Comparison of ENCODE assay signal across 13 mouse cellular contexts in genomic region chr11:63233172-63233966, GRCm38 (mm10).
A peak's percentile ranks its signal among the peaks of the same experiment; 100 is the strongest.
DNase-seq lines count a peak whose midpoint lies in the region; ATAC-seq and TF ChIP-seq lines count a peak whose summit lies in the region.
"Had no signal": no experiment of that assay in that cellular context is flagged by ENCODE, and none has a peak within 500 bp of the region (broad histone marks: within the 10 kb centered on the region; RNA-seq: fewer than 3 reads in every experiment).

No protein-coding gene starts in this region.

- in situ Hi-C loops in CH12.LX (cut with MboI; ENCODE audit: low pct_ligation_motif_present, low pct_unique_long_range_greater_than_20kb, low sequenced_read_pairs) = no loop called here

- dilution Hi-C loops in CH12.LX (cut with MboI; ENCODE audit: extremely low pct_ligation_motif_present, extremely low pct_unique_long_range_greater_than_20kb, low sequenced_read_pairs) = no loop called here

- H3K27ac ChIP-seq in forebrain, postnatal 0 days (ENCODE audit: low read depth, low read length) = no peak overlapping the region
- H3K27ac ChIP-seq in forebrain, embryonic 15.5 days (replicated peaks) = no peak overlapping the region
- H3K27ac ChIP-seq in liver, embryonic 14.5 days = no peak overlapping the region
- H3K27ac ChIP-seq in liver, embryonic 12.5 days = no peak overlapping the region
- H3K27ac ChIP-seq in CH12.LX (ENCODE audit: insufficient read depth, low read depth) = no peak overlapping the region
- H3K27ac ChIP-seq: stomach, embryonic 15.5 days had no signal

- no peak for TF ChIP-seq EP300 in liver, embryonic 14.5 days (IDR thresholded peaks at IDR 0.05; ENCODE audit: low read depth)
- TF ChIP-seq EP300 in CH12.LX (IDR thresholded peaks at IDR 0.05; ENCODE audit: low read length) = no peak

- no peaks in the 10 kb centered on the region for H3K36me3 ChIP-seq in forebrain, postnatal 0 days (ENCODE audit: insufficient read depth)
- no peaks in the 10 kb centered on the region for H3K36me3 ChIP-seq in forebrain, embryonic 15.5 days
- H3K36me3 ChIP-seq in liver, embryonic 14.5 days (replicated peaks; ENCODE audit: control insufficient read depth, insufficient read depth, low read depth) = no peaks in the 10 kb centered on the region
- no peaks in the 10 kb centered on the region for H3K36me3 ChIP-seq in liver, embryonic 12.5 days
- no peaks in the 10 kb centered on the region for H3K36me3 ChIP-seq in CH12.LX (replicated peaks in 1 of 2; ENCODE audit: control insufficient read depth in 1 of 2, insufficient read depth in 1 of 2, low read length in 1 of 2)
- H3K36me3 ChIP-seq: stomach, embryonic 15.5 days had no signal

- peak; percentile 61 for DNase-seq in forebrain, postnatal 0 days
- no peak for DNase-seq in liver, embryonic 14.5 days (ENCODE audit: low read depth in 3 of 3, low spot score in 3 of 3)
- DNase-seq in CH12.LX (ENCODE audit: extremely low read depth) = peak; percentile 48
- peak; percentile 28 for DNase-seq in brain, adult 2 months (ENCODE audit: low read depth, low spot score)
- DNase-seq in right cerebral cortex, adult 2 months (ENCODE audit: low spot score in 2 of 2) = no peak
- DNase-seq in gastrocnemius, adult 18-20 months (ENCODE audit: low spot score) = no peak
- DNase-seq: heart, postnatal 4 days; right cerebral cortex, postnatal 4 days had no signal

- ATAC-seq in forebrain, postnatal 0 days = peak; percentile 51; the same call in 1 of the 2 replicates
- ATAC-seq in forebrain, embryonic 15.5 days (replicated peaks) = no peak
- ATAC-seq in liver, embryonic 14.5 days (ENCODE audit: insufficient read depth) = no peak
- no peak for ATAC-seq in liver, embryonic 12.5 days
- ATAC-seq: activated CD4-positive, CD25-positive, alpha-beta regulatory T cell, adult 4 months; midbrain, embryonic 16.5 days had no signal

- H3K9ac ChIP-seq in forebrain, postnatal 0 days = no peak overlapping the region
- no peak overlapping the region for H3K9ac ChIP-seq in forebrain, embryonic 15.5 days (replicated peaks)
- no peak overlapping the region for H3K9ac ChIP-seq in liver, embryonic 14.5 days (replicated peaks)
- no peak overlapping the region for H3K9ac ChIP-seq in liver, embryonic 12.5 days
- no peak overlapping the region for H3K9ac ChIP-seq in CH12.LX (ENCODE audit: insufficient read depth, low read depth)
- H3K9ac ChIP-seq: stomach, embryonic 15.5 days had no signal

- no peaks in the 10 kb centered on the region for H3K79me2 ChIP-seq in CH12.LX (replicated peaks; ENCODE audit: control insufficient read depth, extremely low read depth, insufficient read depth, poor library complexity, severe bottlenecking)

- TF ChIP-seq RAD21 in CH12.LX (IDR thresholded peaks at IDR 0.05; ENCODE audit: low read depth, low read length) = peak; percentile 8

- no peaks in the 10 kb centered on the region for H3K27me3 ChIP-seq in forebrain, postnatal 0 days (ENCODE audit: insufficient read depth, low read length)
- no peaks in the 10 kb centered on the region for H3K27me3 ChIP-seq in forebrain, embryonic 15.5 days
- no peaks in the 10 kb centered on the region for H3K27me3 ChIP-seq in liver, embryonic 14.5 days (ENCODE audit: control insufficient read depth, insufficient read depth, low read length)
- H3K27me3 ChIP-seq in liver, embryonic 12.5 days (replicated peaks) = no peaks in the 10 kb centered on the region
- no peaks in the 10 kb centered on the region for H3K27me3 ChIP-seq in CH12.LX (replicated peaks)
- H3K27me3 ChIP-seq: stomach, embryonic 15.5 days had no signal

- no peak for TF ChIP-seq POLR2A in CH12.LX (IDR thresholded peaks at IDR 0.05; ENCODE audit: low read depth, low read length)

- peak; percentile 66 for TF ChIP-seq CTCF in forebrain, postnatal 0 days (IDR thresholded peaks at IDR 0.05; ENCODE audit: low read depth)
- peak; percentile 55 for TF ChIP-seq CTCF in liver, embryonic 14.5 days (IDR thresholded peaks at IDR 0.05; ENCODE audit: low read depth)
- TF ChIP-seq CTCF in CH12.LX (conservative IDR thresholded peaks at IDR 0.05 in 1 of 2, IDR thresholded peaks at IDR 0.05 in 1 of 2; ENCODE audit: low read depth in 2 of 2, low read length in 2 of 2) = peak; percentile 73 to 89

- no peak overlapping the region for H3K4me3 ChIP-seq in forebrain, postnatal 0 days (ENCODE audit: low read depth, low read length)
- no peak overlapping the region for H3K4me3 ChIP-seq in forebrain, embryonic 15.5 days
- no peak overlapping the region for H3K4me3 ChIP-seq in liver, embryonic 14.5 days (ENCODE audit: insufficient read depth in 1 of 2, low read depth in 2 of 2, low read length in 2 of 2)
- no peak overlapping the region for H3K4me3 ChIP-seq in liver, embryonic 12.5 days
- H3K4me3 ChIP-seq in CH12.LX (replicated peaks in 1 of 3; ENCODE audit: low read depth in 2 of 3, low read length in 2 of 3, poor library complexity in 1 of 3) = no peak overlapping the region
- H3K4me3 ChIP-seq: stomach, embryonic 15.5 days had no signal

- H3K4me2 ChIP-seq in forebrain, postnatal 0 days (ENCODE audit: low read depth) = no peak overlapping the region
- H3K4me2 ChIP-seq in forebrain, embryonic 15.5 days (replicated peaks) = no peak overlapping the region
- H3K4me2 ChIP-seq in liver, embryonic 14.5 days (ENCODE audit: low read depth) = no peak overlapping the region
- H3K4me2 ChIP-seq in liver, embryonic 12.5 days = no peak overlapping the region
- no peak overlapping the region for H3K4me2 ChIP-seq in CH12.LX (ENCODE audit: insufficient read depth, low read depth, poor library complexity, severe bottlenecking)
- H3K4me2 ChIP-seq: stomach, embryonic 15.5 days had no signal

- H3K9me3 ChIP-seq in forebrain, postnatal 0 days (ENCODE audit: low read length) = no peaks in the 10 kb centered on the region
- H3K9me3 ChIP-seq in forebrain, embryonic 15.5 days = no peaks in the 10 kb centered on the region
- no peaks in the 10 kb centered on the region for H3K9me3 ChIP-seq in liver, embryonic 14.5 days (ENCODE audit: control insufficient read depth, low read length)
- H3K9me3 ChIP-seq in liver, embryonic 12.5 days (replicated peaks) = no peaks in the 10 kb centered on the region
- peaks cover 12% of the 10 kb centered on the region for H3K9me3 ChIP-seq in CH12.LX (replicated peaks; ENCODE audit: low read length)
- H3K9me3 ChIP-seq: stomach, embryonic 15.5 days had no signal

- 68% methylated on average over 13 of the region's 13 CpGs for WGBS in forebrain, postnatal 0 days
- 74% methylated on average over 13 of the region's 13 CpGs for WGBS in forebrain, embryonic 15.5 days
- WGBS in liver, embryonic 14.5 days (ENCODE audit: insufficient replicate concordance) = 58% methylated on average over 13 of the region's 13 CpGs
- 63% methylated on average over 13 of the region's 13 CpGs for WGBS in liver, embryonic 12.5 days (ENCODE audit: insufficient replicate concordance)

- no peaks in the 10 kb centered on the region for H3K4me1 ChIP-seq in forebrain, postnatal 0 days (ENCODE audit: insufficient read depth)
- H3K4me1 ChIP-seq in forebrain, embryonic 15.5 days = peaks cover 5% of the 10 kb centered on the region
- no peaks in the 10 kb centered on the region for H3K4me1 ChIP-seq in liver, embryonic 14.5 days (replicated peaks; ENCODE audit: control insufficient read depth in 2 of 2, insufficient read depth in 2 of 2, low read length in 1 of 2)
- no peaks in the 10 kb centered on the region for H3K4me1 ChIP-seq in liver, embryonic 12.5 days
- H3K4me1 ChIP-seq in CH12.LX (ENCODE audit: control insufficient read depth in 1 of 2, insufficient read depth in 2 of 2) = peaks cover 4 to 9% of the 10 kb centered on the region in 2 experiments; a peak in 3 of 4 replicates
- H3K4me1 ChIP-seq: stomach, embryonic 15.5 days had no signal

TF ChIP-seq in CH12.LX, 34 proteins besides CTCF, POLR2A, EP300 and RAD21:
- peak; percentile 51; the same call in 1 of the 2 replicates for TF ChIP-seq MAZ (IDR thresholded peaks at IDR 0.05; ENCODE audit: low read depth, low read length)
- TF ChIP-seq IRF4 (IDR thresholded peaks at IDR 0.05; ENCODE audit: low read depth, low read length) = no peak
- peak; percentile 16; the same call in 1 of the 2 replicates for TF ChIP-seq SMC3 (IDR thresholded peaks at IDR 0.05; ENCODE audit: low read depth, low read length)

Comparison
In these comparisons a context has a peak if more than half of its experiments do, and no peak if none do; other contexts are left out.
1. DNase-seq: peak in forebrain, postnatal 0 days (single experiment), CH12.LX (single experiment) and brain, adult 2 months (single experiment); none in liver, embryonic 14.5 days (0 of 3), right cerebral cortex, adult 2 months (0 of 2) and gastrocnemius, adult 18-20 months (single experiment).
2. Peak in every context shown above with its lines, with median percentiles within 50 percentile points of each other: CTCF ChIP-seq.